Mouse (Mus musculus): ENCODE measurements around the gene Btbd6. TPM values are rescaled to one million over a fixed set of nuclear protein-coding genes. Genes with fewer than 3 reads are reported as not detected.

Btbd6 gene
- total RNA-seq, 2 experiments from 2014 or later, result 16.8 TPM

GRCm38 (mm10) chr12:112952433-112952832 lies 23.8 kb upstream of the Btbd6 start:
- intact Hi-C loops (cut with DNase I), result no loop called here
- DNase-seq, result peak; percentile 65 to 71

DNA sequence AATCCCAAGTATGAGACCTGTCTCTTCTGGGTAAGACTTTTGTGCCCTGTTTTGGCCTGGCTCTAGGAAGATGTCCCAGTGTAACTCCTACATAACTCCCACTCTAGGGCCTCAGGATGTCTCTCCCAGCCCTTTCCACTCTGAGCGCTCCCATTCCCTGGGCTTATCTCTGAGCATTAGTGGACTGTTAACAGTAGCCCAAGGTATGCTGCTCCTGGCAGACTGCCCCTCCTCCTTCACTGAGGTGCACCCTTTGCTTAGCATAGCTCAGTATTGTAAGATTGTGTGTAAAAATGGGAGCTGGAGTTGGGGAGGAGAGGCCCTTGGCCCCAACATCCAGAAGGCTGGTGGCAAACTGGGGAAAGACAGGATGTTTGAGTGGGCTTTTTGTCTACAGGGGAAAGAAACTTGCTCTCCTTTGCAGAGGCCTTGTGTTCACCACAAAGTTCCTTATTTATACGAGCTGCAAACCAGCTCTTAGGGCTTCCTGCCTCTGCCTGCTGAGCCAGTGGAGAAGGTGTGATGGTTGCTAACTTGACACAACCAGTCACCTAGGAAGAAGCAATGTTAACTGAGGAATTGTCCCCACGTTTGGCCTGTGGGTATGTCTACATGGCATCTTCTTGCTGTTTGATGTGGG lies 23.2 kb upstream of the Btbd6 start:
- DNase-seq, result no peak
- intact Hi-C loops (cut with DNase I), result no loop called here

DNA sequence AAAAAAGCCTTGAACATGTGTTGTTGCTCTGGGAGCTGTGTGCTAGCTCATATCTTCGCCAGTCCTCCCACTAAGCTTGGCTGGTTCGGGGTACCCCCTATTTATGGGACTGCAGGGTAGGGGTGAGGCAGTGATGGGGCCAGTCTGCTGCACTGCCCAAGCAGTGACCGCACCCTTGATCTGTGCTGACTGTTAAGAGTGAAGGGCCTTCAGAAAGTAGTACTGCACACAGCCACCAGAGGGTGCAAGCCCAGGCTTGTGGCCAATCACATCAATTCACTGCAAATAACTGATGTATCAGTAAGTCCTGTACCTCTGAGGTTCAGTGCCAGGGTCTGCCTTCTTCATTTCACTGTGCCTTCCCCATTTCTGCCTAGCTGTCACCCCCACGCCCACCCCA lies 20.5 kb upstream of the Btbd6 start:
- intact Hi-C loops (cut with DNase I), result loop anchor here (2.0 kb wide), 2 partner anchors 81 to 119 kb away; partner anchors contain the start of gene Tex22
- DNase-seq, result peak; percentile 84 to 87

GRCm38 (mm10) chr12:112958303-112958702 lies 18.0 kb upstream of the Btbd6 start:
- DNase-seq, result peak; percentile 64 to 73
- intact Hi-C loops (cut with DNase I), result no loop called here

- intact Hi-C loops (cut with DNase I), result no loop called here
- no peak for DNase-seq
These were observed 16.9 kb upstream of the Btbd6 start for GRCm38 (mm10) chr12:112959421-112959820.

DNA sequence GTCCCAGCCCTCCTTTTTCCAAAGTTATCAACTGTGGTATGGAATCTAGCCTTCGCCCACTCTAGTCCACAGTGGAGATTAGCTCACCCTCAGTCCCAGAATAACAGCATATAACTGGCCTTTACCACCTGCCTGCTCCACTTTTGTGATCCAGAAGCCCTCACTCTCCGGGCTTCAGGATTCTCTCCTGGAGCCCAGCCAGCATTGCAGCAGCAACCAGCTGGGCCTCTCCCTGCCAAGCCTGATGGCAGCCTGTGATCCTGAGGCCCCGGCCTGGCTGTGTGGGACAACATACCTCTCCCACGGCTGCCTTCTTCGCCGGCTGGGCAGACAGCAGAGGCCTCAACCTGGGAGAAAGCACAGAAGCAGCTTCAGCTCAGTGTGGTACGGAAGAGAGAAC lies 14.9 kb upstream of the Btbd6 start:
- intact Hi-C loops (cut with DNase I), result no loop called here
- peak; percentile 68 to 77 for DNase-seq

DNA sequence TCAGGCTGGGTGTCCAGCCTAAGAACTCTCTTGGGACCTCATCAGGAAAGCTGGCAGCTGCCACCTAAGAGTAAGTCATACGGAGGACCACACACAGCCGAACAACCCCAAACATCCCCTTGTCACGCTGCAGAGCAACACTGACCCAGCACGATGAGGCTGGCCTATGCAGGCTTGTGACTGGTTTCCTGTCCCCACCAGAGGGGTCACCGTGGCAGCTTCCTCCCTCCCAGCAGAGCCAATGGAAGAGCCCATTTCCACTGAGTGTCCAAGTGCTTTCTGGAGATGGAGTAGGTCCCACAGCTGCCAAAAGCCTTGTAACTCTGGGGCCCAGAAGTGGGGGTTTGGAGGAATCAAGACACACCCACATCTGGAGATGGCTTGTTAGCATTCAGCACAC lies 14.4 kb upstream of the Btbd6 start:
- intact Hi-C loops (cut with DNase I), result no loop called here
- no peak for DNase-seq

GRCm38 (mm10) chr12:112965783-112966182 lies 10.5 kb upstream of the Btbd6 start:
- intact Hi-C loops (cut with DNase I), result no loop called here

DNA sequence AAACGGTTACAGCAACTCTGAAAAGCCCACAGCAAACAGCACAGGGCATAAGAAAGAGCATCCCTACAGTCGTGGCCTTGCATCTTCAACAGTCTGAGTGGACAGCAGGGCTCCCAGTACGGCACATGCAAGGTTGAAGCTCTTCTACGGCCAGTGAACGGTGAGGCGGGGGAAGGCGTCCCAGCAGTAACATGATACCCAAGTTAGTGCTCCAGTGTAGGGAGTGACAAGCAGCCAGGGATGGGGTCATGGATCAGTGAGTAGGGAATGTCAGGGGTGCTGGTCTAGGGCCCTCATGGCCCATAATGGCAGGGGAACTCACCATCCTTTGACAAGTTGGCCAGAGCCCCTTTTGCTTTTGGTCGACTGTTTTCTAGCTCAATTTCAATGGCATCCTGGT lies 7.3 kb upstream of the Btbd6 start:
- no peak for DNase-seq
- intact Hi-C loops (cut with DNase I), result no loop called here

More at GRCm38 (mm10) chr12:112965783-112966182, 10.5 kb upstream of the Btbd6 start:
- no peak for DNase-seq

GRCm38 (mm10) chr12:112969616-112970015 lies 6.7 kb upstream of the Btbd6 start:
- no peak for DNase-seq

GRCm38 (mm10) chr12:112974736-112975135 lies 1.5 kb upstream of the Btbd6 start:
- DNase-seq, result no peak
- intact Hi-C loops (cut with DNase I), result no loop called here

More at GRCm38 (mm10) chr12:112969616-112970015, 6.7 kb upstream of the Btbd6 start:
- intact Hi-C loops (cut with DNase I), result no loop called here

- intact Hi-C loops (cut with DNase I), result no loop called here
- DNase-seq, result no peak
These were observed 874 bp downstream of the Btbd6 start for GRCm38 (mm10) chr12:112977156-112977555.

DNA sequence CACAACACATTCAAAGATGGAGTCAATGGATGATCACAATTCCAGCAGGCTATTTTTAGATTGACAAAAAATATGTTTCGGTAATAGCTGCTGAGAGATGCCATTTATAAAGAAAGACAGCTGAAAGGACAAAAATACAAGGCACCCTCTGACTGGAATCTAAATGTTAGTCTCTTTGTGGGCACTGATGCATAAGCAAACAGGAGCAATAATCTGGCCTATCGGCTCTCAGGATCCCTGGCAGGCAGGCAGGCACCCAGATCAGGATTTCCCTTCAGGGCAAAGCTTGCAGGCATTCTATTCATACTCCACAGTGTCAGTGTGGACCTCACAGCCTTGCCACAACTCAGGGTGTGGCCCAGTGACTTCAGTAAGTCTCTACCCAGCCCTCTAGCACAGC lies 5.7 kb downstream of the Btbd6 start:
- intact Hi-C loops (cut with DNase I), result no loop called here
- DNase-seq, result no peak

GRCm38 (mm10) chr12:112985346-112985745 lies 9.1 kb downstream of the Btbd6 start:
- intact Hi-C loops (cut with DNase I), result no loop called here
- no peak for DNase-seq

GRCm38 (mm10) chr12:112987877-112988276 lies 11.6 kb downstream of the Btbd6 start:
- DNase-seq, result peak; percentile 30 to 59
- intact Hi-C loops (cut with DNase I), result no loop called here

DNA sequence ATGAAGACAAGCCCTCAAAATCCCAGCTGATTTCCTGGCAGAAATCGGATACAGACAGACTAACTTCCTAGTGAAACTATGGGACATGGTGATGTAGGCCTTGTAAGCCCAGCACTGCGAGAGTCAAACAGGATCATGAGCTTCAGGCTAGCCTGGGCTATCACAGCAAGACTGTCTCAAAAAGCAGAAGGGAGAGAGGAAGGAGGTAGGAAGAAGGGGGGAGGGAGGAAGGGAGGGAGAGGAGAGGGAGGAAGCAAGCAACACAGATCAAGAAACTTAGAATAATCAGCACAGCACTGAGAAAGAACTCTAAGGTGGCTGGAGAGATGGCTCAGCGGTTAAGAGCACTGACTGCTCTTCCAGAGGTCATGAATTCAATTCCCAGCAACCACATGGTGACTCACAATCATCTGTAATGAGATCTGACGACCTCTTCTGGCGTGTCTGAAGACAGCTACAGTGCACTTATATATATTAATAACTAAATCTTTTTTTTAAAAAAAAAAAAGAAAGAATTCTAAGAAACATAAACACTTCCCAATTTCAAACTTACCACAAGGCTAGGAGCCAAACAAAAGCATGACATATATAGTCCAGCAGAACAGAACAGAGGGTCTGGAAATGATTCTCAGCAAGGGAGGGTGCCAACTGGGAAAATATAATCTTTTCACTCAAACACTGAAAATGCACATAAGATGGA lies 14.6 kb downstream of the Btbd6 start:
- intact Hi-C loops (cut with DNase I), result no loop called here
- no peak for DNase-seq

DNA sequence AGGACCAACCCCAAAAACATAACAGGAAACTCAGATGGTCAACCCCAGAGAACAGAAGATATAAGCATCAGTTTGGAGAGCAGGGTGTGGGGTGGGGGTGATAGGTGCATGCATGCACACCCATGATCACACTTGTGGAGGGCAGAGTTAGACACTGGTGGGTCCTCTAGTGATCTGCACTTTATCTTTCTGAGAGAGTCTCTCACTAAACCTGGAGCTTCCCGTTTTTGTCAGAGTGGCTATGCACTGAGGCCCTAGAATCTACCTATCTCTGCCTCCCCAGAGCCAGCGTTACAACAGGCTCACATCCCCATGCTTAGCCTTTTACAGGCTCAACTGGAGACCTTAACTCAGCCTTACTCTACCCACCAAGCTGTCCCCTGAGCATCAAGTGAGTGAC lies 15.2 kb downstream of the Btbd6 start:
- intact Hi-C loops (cut with DNase I), result no loop called here

DNA sequence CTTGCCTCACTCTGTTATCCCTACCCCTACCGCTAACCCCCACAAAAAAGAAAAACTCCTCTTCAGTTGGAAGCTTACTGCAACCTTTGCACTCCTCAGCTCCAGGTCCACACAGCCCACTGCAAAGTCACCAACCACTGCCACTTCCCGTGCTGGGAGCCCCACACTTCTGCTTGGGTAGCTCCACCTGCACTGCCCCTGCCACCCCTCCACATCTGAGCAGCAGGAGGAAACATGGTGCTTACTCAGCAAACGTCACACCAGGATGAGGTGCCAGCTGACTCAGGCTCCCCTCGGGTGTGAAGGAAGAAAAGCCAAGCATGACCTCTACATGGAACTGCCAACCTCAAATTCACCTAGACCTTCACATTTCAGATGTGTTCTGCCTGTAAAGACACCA lies 17.9 kb downstream of the Btbd6 start:
- no peak for DNase-seq
- intact Hi-C loops (cut with DNase I), result no loop called here

More for the DNA sequence above, 15.2 kb downstream of the Btbd6 start:
- DNase-seq, result no peak

DNA sequence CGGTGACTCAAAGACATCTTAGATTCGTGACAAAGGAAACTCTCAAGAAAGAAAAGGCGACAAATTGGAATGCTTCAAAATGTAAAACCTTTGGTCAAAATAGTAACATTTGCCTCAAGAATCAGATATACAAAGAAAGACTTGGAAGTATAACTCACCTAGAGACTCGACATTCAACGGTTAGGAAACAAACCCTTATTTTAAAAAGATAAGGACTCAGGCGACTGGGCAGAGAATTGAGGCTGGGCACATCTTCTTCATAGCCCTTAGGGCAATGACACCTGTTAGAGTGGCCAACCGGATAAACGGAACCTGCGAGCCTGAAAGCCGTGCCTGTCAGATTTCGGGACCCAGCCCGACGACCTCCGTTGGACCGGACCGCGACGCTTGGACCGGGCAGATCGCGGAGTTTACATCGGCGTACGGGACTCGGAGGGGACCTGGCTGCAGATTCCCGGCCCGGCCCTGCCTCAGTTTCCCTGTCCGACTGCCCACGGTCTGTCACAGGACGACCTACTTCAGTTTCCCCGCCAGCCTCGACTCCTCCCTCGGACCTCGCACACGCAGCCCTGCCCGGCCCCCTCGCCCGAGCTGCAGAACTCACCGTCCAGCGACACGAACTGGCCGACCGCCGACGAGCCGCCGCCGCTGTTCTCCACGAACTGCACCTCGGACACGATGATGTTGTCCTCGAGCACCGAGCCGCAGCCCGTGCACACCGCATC lies 23.4 kb downstream of the Btbd6 start:
- DNase-seq, result no peak
- intact Hi-C loops (cut with DNase I), result loop anchor here (2.0 kb wide), 1 partner anchor 21 kb away; no protein-coding TSS in a partner anchor

DNA sequence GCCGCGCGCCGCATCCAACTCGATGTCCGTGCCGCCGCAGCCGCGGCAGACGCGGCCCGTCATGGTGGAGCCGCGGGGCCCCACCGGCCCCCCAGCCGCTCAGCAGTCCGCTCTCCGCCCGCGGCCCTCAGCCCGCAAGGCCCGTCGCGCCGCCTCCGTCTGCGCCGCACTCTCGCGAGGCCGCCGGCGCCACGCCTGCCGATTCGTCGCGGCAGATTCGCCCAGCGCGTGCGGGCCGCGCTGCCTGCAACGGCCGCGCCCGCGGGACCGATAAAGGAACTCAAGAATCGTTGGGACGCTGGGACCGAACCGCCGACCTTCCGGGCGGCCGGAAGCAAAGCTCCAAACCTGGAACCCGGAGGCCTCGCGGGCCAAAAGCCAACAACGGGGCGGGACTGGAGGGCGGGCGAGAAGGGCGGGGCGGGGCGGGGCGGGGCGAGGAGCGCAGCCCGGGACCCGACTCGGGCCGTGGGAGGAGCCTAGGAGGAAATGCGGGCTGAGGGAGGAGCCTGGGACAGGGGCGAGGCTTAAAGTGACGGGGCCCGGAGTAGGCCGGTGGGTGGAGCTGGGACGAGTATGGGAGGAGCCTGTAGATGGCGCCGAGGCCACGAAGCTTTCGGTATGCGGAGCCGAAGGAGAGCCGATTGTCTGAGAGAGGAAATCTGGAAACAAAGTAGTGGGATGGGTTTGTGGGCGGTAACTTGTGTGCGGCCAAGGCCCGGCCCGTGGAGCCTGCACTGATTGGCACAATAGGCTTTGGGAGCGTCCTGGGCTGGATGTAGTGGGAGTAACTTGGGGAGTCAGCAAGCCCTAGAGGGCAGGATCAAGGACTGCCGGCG lies 24.2 kb downstream of the Btbd6 start, which contains the start of gene Brf1:
Gene Brf1 (minus strand): TSS at position 411 of the 839 bp plus-strand sequence.
- intact Hi-C loops (cut with DNase I), result no loop called here
- peak; percentile 95 to 97 for DNase-seq

Measured in heart, postnatal 14 days (tissue).